Mouse (Mus musculus) testis, adult 2 months (tissue): ENCODE data around the gene Rsu1. TPM values are rescaled to one million over a fixed set of nuclear protein-coding genes. Genes with fewer than 3 reads are reported as not detected.

ENCODE experiments used
- H3K27ac ChIP-seq: fragments of 200-500 bp; 2 replicates; pipeline ENCODE4 v1.5.1; 2012; ENCODE audit warnings: low read depth, low read length; ENCODE audit not compliant: control insufficient read depth, insufficient read depth
- H3K27me3 ChIP-seq: fragments of 200-500 bp; 2 replicates; pipeline ENCODE4 v1.6.1; 2012; ENCODE audit warnings: mild to moderate bottlenecking, low read length, moderate library complexity; ENCODE audit not compliant: control insufficient read depth, insufficient read depth
- H3K36me3 ChIP-seq: fragments of 200-500 bp; 2 replicates; pipeline ENCODE4 v1.6.1; 2012; ENCODE audit warnings: mild to moderate bottlenecking, low read length; ENCODE audit not compliant: control insufficient read depth, insufficient read depth
- H3K4me1 ChIP-seq: fragments of 200-500 bp; 2 replicates; pipeline ENCODE4 v1.6.1; 2012; ENCODE audit warnings: low read length; ENCODE audit not compliant: control insufficient read depth, insufficient read depth
- H3K4me3 ChIP-seq: fragments of 200-500 bp; 2 replicates; pipeline ENCODE4 v1.5.1; 2012; ENCODE audit warnings: low read depth, mild to moderate bottlenecking, low read length, moderate library complexity, mixed read lengths; ENCODE audit not compliant: control insufficient read depth
- CTCF ChIP-seq: fragments of 200-500 bp; IDR thresholded peaks from 2 replicates; pipeline ENCODE4 v1.5.1; 2012; ENCODE audit warnings: low read depth, mild to moderate bottlenecking, inconsistent platforms, low read length, moderate library complexity; ENCODE audit not compliant: control insufficient read depth, insufficient read depth, insufficient replicate concordance
- POLR2A ChIP-seq: fragments of 200-500 bp; IDR thresholded peaks from 2 replicates; pipeline ENCODE4 v1.6.1; 2012; ENCODE audit warnings: low read depth, mild to moderate bottlenecking, inconsistent platforms, low read length, moderate library complexity; ENCODE audit not compliant: control insufficient read depth
- polyA plus RNA-seq: library from polyadenylated mRNA; depleted of rRNA; stranded (reverse); fragments of >200 nt; gene quantifications from 2 replicates; pipeline ENCODE4 v1.2.3, GENCODE M21; 2012

Gene Rsu1
- polyA plus RNA-seq, 1 experiment, result 11.7 TPM

GRCm38 (mm10) chr2:13220141-13220540 lies 51.1 kb downstream of the Rsu1 start:
- TF ChIP-seq CTCF (no peak), POLR2A (no peak)
- no peak overlapping the region for H3K4me3 ChIP-seq
- no peaks in the 10 kb centered on the region for H3K4me1 ChIP-seq
- no peak overlapping the region for H3K27ac ChIP-seq
- H3K36me3 ChIP-seq, result no peaks in the 10 kb centered on the region
- H3K27me3 ChIP-seq, result no peaks in the 10 kb centered on the region

GRCm38 (mm10) chr2:13218112-13218511 lies 53.1 kb downstream of the Rsu1 start:
- Histone ChIP-seq H3K4me1 (no peaks in the 10 kb centered on the region), H3K4me3 (no peak overlapping the region), H3K27ac (no peak overlapping the region), H3K36me3 (no peaks in the 10 kb centered on the region), H3K27me3 (no peaks in the 10 kb centered on the region)
- TF ChIP-seq POLR2A, result no peak
- no peak for TF ChIP-seq CTCF

GRCm38 (mm10) chr2:13206825-13207224 lies 64.4 kb downstream of the Rsu1 start:
- TF ChIP-seq CTCF, result no peak
- no peak for TF ChIP-seq POLR2A
- H3K27ac ChIP-seq, result no peak overlapping the region
- H3K36me3 ChIP-seq, result no peaks in the 10 kb centered on the region
- H3K4me3 ChIP-seq, result no peak overlapping the region
- H3K4me1 ChIP-seq, result peaks cover 4% of the 10 kb centered on the region
- H3K27me3 ChIP-seq, result no peaks in the 10 kb centered on the region

GRCm38 (mm10) chr2:13206367-13206766 lies 64.8 kb downstream of the Rsu1 start:
- Histone ChIP-seq H3K27ac (no peak overlapping the region), H3K36me3 (no peaks in the 10 kb centered on the region), H3K27me3 (no peaks in the 10 kb centered on the region), H3K4me1 (peaks cover 4% of the 10 kb centered on the region), H3K4me3 (no peak overlapping the region)
- TF ChIP-seq POLR2A, result no peak
- TF ChIP-seq CTCF, result no peak

GRCm38 (mm10) chr2:13202805-13203475 lies 68.3 kb downstream of the Rsu1 start:
- Histone ChIP-seq H3K27me3 (no peaks in the 10 kb centered on the region), H3K27ac (no peak overlapping the region), H3K36me3 (no peaks in the 10 kb centered on the region), H3K4me3 (no peak overlapping the region), H3K4me1 (peaks cover 4% of the 10 kb centered on the region)
- TF ChIP-seq POLR2A, result no peak
- TF ChIP-seq CTCF, result no peak

- Histone ChIP-seq H3K4me1 (no peaks in the 10 kb centered on the region), H3K4me3 (no peak overlapping the region), H3K27ac (no peak overlapping the region), H3K36me3 (no peaks in the 10 kb centered on the region), H3K27me3 (no peaks in the 10 kb centered on the region)
- TF ChIP-seq POLR2A, result no peak
- no peak for TF ChIP-seq CTCF
Measured at GRCm38 (mm10) chr2:13199713-13200112, 71.5 kb downstream of the Rsu1 start.

GRCm38 (mm10) chr2:13199033-13199432 lies 72.2 kb downstream of the Rsu1 start:
- H3K4me3 ChIP-seq, result no peak overlapping the region
- H3K27me3 ChIP-seq, result no peaks in the 10 kb centered on the region
- no peaks in the 10 kb centered on the region for H3K36me3 ChIP-seq
- no peak overlapping the region for H3K27ac ChIP-seq
- H3K4me1 ChIP-seq, result no peaks in the 10 kb centered on the region
- TF ChIP-seq POLR2A, result no peak
- TF ChIP-seq CTCF, result no peak
